ENCODE assay signal across 12 mouse cellular contexts in genomic region chr13:43587844-43588840, GRCm38 (mm10). TPM values are rescaled to one million over a fixed set of nuclear protein-coding genes. Genes with fewer than 3 reads are reported as not detected.
DNase-seq lines count a peak whose midpoint lies in the region; ATAC-seq and TF ChIP-seq lines count a peak whose summit lies in the region.
"Had no signal": no experiment of that assay in that cellular context is flagged by ENCODE, and none has a peak within 500 bp of the region (broad histone marks: within the 10 kb centered on the region; RNA-seq: fewer than 3 reads in every experiment).

No protein-coding gene starts in this region.

- no peak for ATAC-seq in lung, postnatal 0 days
- ATAC-seq: liver, postnatal 0 days had no signal

- peak; percentile 30 for DNase-seq in gastrocnemius, postnatal 14 days
- DNase-seq in gastrocnemius, postnatal 36 days = no peak
- DNase-seq in lung, postnatal 0 days (ENCODE audit: low spot score) = peak; percentile 24
- no peak for DNase-seq in lung, adult 2 months
- DNase-seq in cerebellum, postnatal 10 days = peak; percentile 53 to 72
- DNase-seq in skeletal muscle tissue, adult 2 months (ENCODE audit: low read depth, low spot score) = peak; percentile 66
- DNase-seq in layer of hippocampus, adult 9-10 months (ENCODE audit: low spot score) = no peak
- no peak for DNase-seq in natural killer cell, adult 2 months (ENCODE audit: low spot score in 2 of 2)
- DNase-seq: liver, postnatal 0 days had no signal

- no peak for TF ChIP-seq EP300 in lung, postnatal 0 days (IDR thresholded peaks at IDR 0.05)

- H3K9ac ChIP-seq in lung, postnatal 0 days (replicated peaks; ENCODE audit: low read depth) = no peak overlapping the region
- H3K9ac ChIP-seq: hindbrain, embryonic 15.5 days; liver, postnatal 0 days had no signal

- no peak overlapping the region for H3K27ac ChIP-seq in lung, postnatal 0 days (ENCODE audit: low read length)
- H3K27ac ChIP-seq: hindbrain, embryonic 15.5 days; kidney, postnatal 0 days had no signal

- 0 out of 2 replicates have a peak, but pooled peaks cover under 1% of the 10 kb centered on the region for H3K4me1 ChIP-seq in lung, postnatal 0 days (ENCODE audit: insufficient read depth, low read depth, low read length)
- H3K4me1 ChIP-seq in lung, adult 2 months (ENCODE audit: control insufficient read depth, insufficient read depth, low read length) = no peaks in the 10 kb centered on the region
- H3K4me1 ChIP-seq: hindbrain, embryonic 15.5 days had no signal

- no peak overlapping the region for H3K4me3 ChIP-seq in lung, postnatal 0 days (ENCODE audit: low read depth, low read length)
- H3K4me3 ChIP-seq in lung, adult 2 months (replicated peaks; ENCODE audit: extremely low read depth, low read depth, low read length) = no peak overlapping the region
- H3K4me3 ChIP-seq: hindbrain, embryonic 15.5 days had no signal

- TF ChIP-seq CTCF in lung, postnatal 0 days (IDR thresholded peaks at IDR 0.05) = no peak
- TF ChIP-seq CTCF in lung, adult 2 months (IDR thresholded peaks at IDR 0.05; ENCODE audit: insufficient read depth, low read length) = no peak

- WGBS in lung, postnatal 0 days = 75% methylated on average over 14 of the region's 14 CpGs
- WGBS in lung, adult 2 months = 70% methylated on average over 14 of the region's 14 CpGs

- no peak for TF ChIP-seq POLR2A in lung, adult 2 months (IDR thresholded peaks at IDR 0.05; ENCODE audit: borderline replicate concordance, extremely low read depth, low read depth, low read length)

- H3K36me3 ChIP-seq in lung, postnatal 0 days (ENCODE audit: insufficient read depth, low read length) = no peaks in the 10 kb centered on the region
- H3K36me3 ChIP-seq: hindbrain, embryonic 15.5 days had no signal

- H3K27me3 ChIP-seq in lung, postnatal 0 days (replicated peaks; ENCODE audit: insufficient read depth, low read length) = no peaks in the 10 kb centered on the region
- H3K27me3 ChIP-seq: hindbrain, embryonic 15.5 days had no signal

- no peak overlapping the region for H3K4me2 ChIP-seq in lung, postnatal 0 days (replicated peaks; ENCODE audit: low read depth, low read length)
- H3K4me2 ChIP-seq: hindbrain, embryonic 15.5 days; midbrain, embryonic 11.5 days had no signal

- no peaks in the 10 kb centered on the region for H3K9me3 ChIP-seq in lung, postnatal 0 days (ENCODE audit: low read length)
- H3K9me3 ChIP-seq: hindbrain, embryonic 15.5 days had no signal

- intact Hi-C loops in gastrocnemius, postnatal 14 days (cut with DNase I; ENCODE audit: low total_unique reads) = no loop called here
- intact Hi-C loops in gastrocnemius, postnatal 36 days (cut with DNase I) = no loop called here

RNA-seq across cellular contexts. Expression of gene Rnf182, which starts 27.4 kb away (rescaled TPM):
- under 1 TPM; 0.18 to 0.27 TPM for total RNA-seq in gastrocnemius, postnatal 14 days (2021)
- total RNA-seq in gastrocnemius, postnatal 36 days (2021) = under 1 TPM; 0.08 to 0.27 TPM
- polyA plus RNA-seq in lung, postnatal 0 days (2015; fragmentation: Nextera tagmentation; extraction: Ambion mirVana) = 0.37 and 0.63 TPM in 2 replicates
- polyA plus RNA-seq in lung, adult 2 months (2012; rRNA removed) = 0.07 TPM in 1 of 2 replicates, not detected in the other
- polyA plus RNA-seq: liver, postnatal 0 days had no signal

RNA-seq across cellular contexts. Expression of gene Mcur1, which starts 28.2 kb away (rescaled TPM):
- total RNA-seq in gastrocnemius, postnatal 14 days (2021) = 10 to 100 TPM; 21.1 to 21.8 TPM
- total RNA-seq in gastrocnemius, postnatal 36 days (2021) = 10 to 100 TPM; 27.1 to 28.7 TPM
- 20.0 and 21.0 TPM in 2 replicates for polyA plus RNA-seq in lung, postnatal 0 days (2015; fragmentation: Nextera tagmentation; extraction: Ambion mirVana)
- polyA plus RNA-seq in lung, adult 2 months (2012; rRNA removed) = 23.2 and 24.3 TPM in 2 replicates

Comparison
In these comparisons a context has a peak if more than half of its experiments do, and no peak if none do; other contexts are left out.
1. DNase-seq: peak in gastrocnemius, postnatal 14 days (single experiment), lung, postnatal 0 days (single experiment), cerebellum, postnatal 10 days (2 of 2) and skeletal muscle tissue, adult 2 months (single experiment); none in gastrocnemius, postnatal 36 days (0 of 2), lung, adult 2 months (single experiment), layer of hippocampus, adult 9-10 months (single experiment) and natural killer cell, adult 2 months (0 of 2).